Mouse (Mus musculus): ENCODE results near the gene 1700020D05Rik.

GRCm38 (mm10) chr19:5494314-5494713 lies 9.3 kb downstream of the 1700020D05Rik start:
- TF ChIP-seq CTCF (IDR thresholded peaks at IDR 0.05; ENCODE audit: extremely low read depth, insufficient read depth, insufficient read length, insufficient replicate concordance) (no peak), POLR2A (IDR thresholded peaks at IDR 0.05; ENCODE audit: low read depth, low read length) (no peak)

Measured in spleen, adult 2 months (tissue).